Mouse (Mus musculus): ENCODE measurements at regions not wholly inside any gene's neighbourhood (a gene's known extent, or its start where the extent isn't known, plus 50 kb on each side); places are given as distances from the start of the nearest gene placed in this dataset.

DNA sequence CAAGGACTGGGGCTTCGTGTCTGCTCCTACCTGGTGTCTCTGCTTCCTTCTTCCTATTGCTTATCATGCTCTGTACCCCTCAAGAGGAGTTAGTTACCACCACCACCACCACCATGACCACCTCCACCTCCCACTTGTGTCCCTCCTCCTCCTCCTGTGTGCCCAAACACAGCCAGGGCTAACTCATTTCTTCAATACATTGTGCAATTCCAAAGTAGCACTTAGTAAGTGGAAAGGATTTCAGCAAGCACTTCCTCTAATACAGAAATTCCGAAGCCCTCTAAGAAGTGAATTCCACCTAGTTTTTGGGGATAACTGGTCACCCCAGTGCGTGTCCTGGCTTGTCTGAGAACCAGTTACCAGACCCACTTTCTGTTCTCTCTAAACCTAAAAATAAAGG lies 92.1 kb upstream of the Irs2 start:
- Histone ChIP-seq H3K9me3 (ENCODE audit: control insufficient read depth, low read depth, low read length) (no peaks in the 10 kb centered on the region), H3K9ac (replicated peaks; ENCODE audit: low read depth, low read length) (no peak overlapping the region), H3K27me3 (ENCODE audit: control insufficient read depth, insufficient read depth, low read length) (no peaks in the 10 kb centered on the region), H3K4me1 (ENCODE audit: control insufficient read depth, insufficient read depth, low read length) (0 out of 2 replicates have a peak, but pooled peaks cover 2% of the 10 kb centered on the region), H3K27ac (ENCODE audit: low read length) (no peak overlapping the region), H3K36me3 (ENCODE audit: control insufficient read depth, insufficient read depth, low read length) (no peaks in the 10 kb centered on the region), H3K4me3 (ENCODE audit: low read depth, low read length) (no peak overlapping the region), H3K4me2 (replicated peaks; ENCODE audit: low read depth, low read length) (no peak overlapping the region)
- 87% methylated on average over 3 of the region's 3 CpGs for WGBS
- ATAC-seq (ENCODE audit: insufficient number of reproducible peaks, insufficient read depth, low FRiP score, low read depth): no peak

DNA sequence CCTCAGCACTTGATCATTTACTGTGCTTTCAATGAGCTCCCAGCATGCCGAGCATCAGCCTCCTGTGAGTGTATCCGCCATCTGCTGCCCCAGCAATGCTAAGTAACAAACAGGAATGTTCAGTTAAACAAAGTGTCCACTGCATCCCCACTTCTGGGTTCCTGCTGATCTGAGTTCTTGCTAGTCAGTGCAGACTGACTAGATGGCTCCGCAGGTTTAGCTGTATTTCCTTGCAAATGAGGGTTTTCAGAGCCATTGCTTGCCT lies 91.3 kb upstream of the Irs2 start:
- Histone ChIP-seq H3K4me2 (replicated peaks; ENCODE audit: low read depth, low read length) (no peak overlapping the region), H3K9me3 (ENCODE audit: control insufficient read depth, low read depth, low read length) (no peaks in the 10 kb centered on the region), H3K27me3 (ENCODE audit: control insufficient read depth, insufficient read depth, low read length) (no peaks in the 10 kb centered on the region), H3K27ac (ENCODE audit: low read length) (no peak overlapping the region), H3K36me3 (ENCODE audit: control insufficient read depth, insufficient read depth, low read length) (no peaks in the 10 kb centered on the region), H3K4me1 (ENCODE audit: control insufficient read depth, insufficient read depth, low read length) (0 out of 2 replicates have a peak, but pooled peaks cover 2% of the 10 kb centered on the region), H3K4me3 (ENCODE audit: low read depth, low read length) (no peak overlapping the region), H3K9ac (replicated peaks; ENCODE audit: low read depth, low read length) (no peak overlapping the region)
- ATAC-seq (ENCODE audit: insufficient number of reproducible peaks, insufficient read depth, low FRiP score, low read depth): no peak
- 69% methylated on average over 3 of the region's 3 CpGs for WGBS

DNA sequence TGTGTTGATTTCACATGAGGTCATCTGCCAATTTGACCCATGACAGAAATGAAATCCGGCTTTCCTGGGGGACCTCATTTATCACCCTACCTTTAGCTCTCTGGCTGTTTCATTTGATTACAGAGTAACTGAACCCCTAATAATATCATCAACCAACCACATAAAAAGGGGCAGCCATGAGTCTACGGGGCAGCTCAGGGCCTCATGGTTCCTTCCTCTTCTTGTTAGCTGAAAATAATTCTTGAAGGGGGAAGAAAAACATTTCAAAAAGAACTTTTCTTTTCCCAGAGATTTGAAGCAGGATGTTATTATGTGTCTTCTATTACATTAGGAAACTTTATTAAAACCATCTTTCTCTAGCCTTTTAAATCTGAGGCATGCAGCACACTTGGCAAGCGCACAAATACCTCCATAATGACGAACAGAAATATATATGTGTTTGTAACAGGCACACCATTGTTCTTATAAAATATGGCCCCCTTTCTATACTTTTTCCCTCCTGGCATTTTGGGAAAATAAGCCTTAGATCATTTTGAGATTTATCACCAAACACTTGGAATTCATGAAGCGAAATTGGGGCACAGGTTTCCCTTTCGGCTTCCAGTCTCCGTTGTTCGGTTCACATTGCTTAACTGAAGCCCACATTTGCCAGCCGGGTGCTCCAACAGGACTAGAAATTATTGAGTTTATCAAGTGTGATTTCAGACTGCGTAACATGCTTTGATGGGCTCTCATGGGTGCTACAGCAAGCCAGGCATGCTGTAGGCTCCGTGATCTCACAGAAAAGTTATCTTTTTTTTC lies 90.7 kb upstream of the Irs2 start:
- Histone ChIP-seq H3K9me3 (ENCODE audit: control insufficient read depth, low read depth, low read length) (no peaks in the 10 kb centered on the region), H3K4me1 (ENCODE audit: control insufficient read depth, insufficient read depth, low read length) (0 out of 2 replicates have a peak, but pooled peaks cover 2% of the 10 kb centered on the region), H3K27me3 (ENCODE audit: control insufficient read depth, insufficient read depth, low read length) (no peaks in the 10 kb centered on the region), H3K27ac (ENCODE audit: low read length) (no peak overlapping the region), H3K36me3 (ENCODE audit: control insufficient read depth, insufficient read depth, low read length) (no peaks in the 10 kb centered on the region), H3K4me2 (replicated peaks; ENCODE audit: low read depth, low read length) (no peak overlapping the region), H3K9ac (replicated peaks; ENCODE audit: low read depth, low read length) (no peak overlapping the region), H3K4me3 (ENCODE audit: low read depth, low read length) (no peak overlapping the region)
- 80% methylated on average over 11 of the region's 11 CpGs for WGBS
- ATAC-seq (ENCODE audit: insufficient number of reproducible peaks, insufficient read depth, low FRiP score, low read depth): no peak

DNA sequence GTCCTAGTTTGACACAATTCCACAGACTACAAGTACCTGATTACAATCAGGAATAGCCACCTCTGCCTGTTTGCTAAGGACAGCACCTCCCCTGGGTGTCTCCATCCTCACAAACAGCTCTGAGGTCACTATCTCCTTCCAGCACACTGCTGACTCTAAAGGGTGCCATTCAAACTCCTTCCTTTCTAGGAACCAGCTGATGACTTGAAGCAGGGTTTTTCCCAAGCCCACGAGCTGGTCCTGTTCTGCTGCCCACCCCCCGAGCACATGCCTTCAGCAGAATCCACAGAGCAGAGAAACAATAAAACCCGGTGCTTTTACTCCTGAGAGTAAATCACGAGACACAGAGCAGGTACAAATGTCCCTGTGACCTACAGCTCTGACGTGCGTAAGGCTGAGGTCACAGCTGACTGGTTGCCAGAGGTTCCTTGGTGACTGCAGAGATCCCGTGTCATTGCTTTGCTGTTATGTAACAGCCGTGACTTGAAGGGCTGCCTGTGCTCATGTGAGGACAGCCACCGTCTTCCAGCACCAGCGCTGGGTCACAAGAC lies 90.0 kb upstream of the Irs2 start:
- Histone ChIP-seq H3K36me3 (ENCODE audit: control insufficient read depth, insufficient read depth, low read length) (no peaks in the 10 kb centered on the region), H3K9ac (replicated peaks; ENCODE audit: low read depth, low read length) (no peak overlapping the region), H3K4me1 (ENCODE audit: control insufficient read depth, insufficient read depth, low read length) (0 out of 2 replicates have a peak, but pooled peaks cover 5% of the 10 kb centered on the region), H3K27ac (ENCODE audit: low read length) (no peak overlapping the region), H3K4me3 (ENCODE audit: low read depth, low read length) (no peak overlapping the region), H3K27me3 (ENCODE audit: control insufficient read depth, insufficient read depth, low read length) (no peaks in the 10 kb centered on the region), H3K9me3 (ENCODE audit: control insufficient read depth, low read depth, low read length) (no peaks in the 10 kb centered on the region), H3K4me2 (replicated peaks; ENCODE audit: low read depth, low read length) (no peak overlapping the region)
- WGBS: 53% methylated on average over 10 of the region's 10 CpGs
- no peak for ATAC-seq (ENCODE audit: insufficient number of reproducible peaks, insufficient read depth, low FRiP score, low read depth)

DNA sequence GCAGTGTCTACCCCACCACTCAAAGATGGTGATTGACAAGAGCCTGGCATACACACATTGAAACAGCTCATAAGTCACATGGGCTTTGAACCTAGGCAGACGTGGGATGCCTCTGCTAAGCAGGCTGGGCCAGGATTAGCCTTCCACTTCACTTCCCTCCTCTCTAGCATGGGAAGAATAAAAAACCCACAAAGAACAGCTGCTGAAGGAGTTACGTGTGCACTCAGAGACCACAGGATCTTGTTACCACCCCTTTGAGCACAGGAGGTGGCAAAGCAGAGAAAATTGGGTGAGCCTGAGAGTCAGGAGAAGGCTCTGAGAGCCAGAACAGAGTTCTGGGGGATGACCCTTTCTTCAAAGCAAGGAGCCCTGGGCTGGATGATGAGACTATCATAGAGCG lies 89.6 kb upstream of the Irs2 start:
- no peaks in the 10 kb centered on the region for H3K27me3 ChIP-seq (ENCODE audit: control insufficient read depth, insufficient read depth, low read length)
- no peak overlapping the region for H3K9ac ChIP-seq (replicated peaks; ENCODE audit: low read depth, low read length)
- no peaks in the 10 kb centered on the region for H3K9me3 ChIP-seq (ENCODE audit: control insufficient read depth, low read depth, low read length)
- WGBS: 77% methylated on average over 3 of the region's 3 CpGs
- no peak overlapping the region for H3K27ac ChIP-seq (ENCODE audit: low read length)
- no peaks in the 10 kb centered on the region for H3K36me3 ChIP-seq (ENCODE audit: control insufficient read depth, insufficient read depth, low read length)
- ATAC-seq (ENCODE audit: insufficient number of reproducible peaks, insufficient read depth, low FRiP score, low read depth): no peak
- H3K4me2 ChIP-seq (replicated peaks; ENCODE audit: low read depth, low read length): no peak overlapping the region
- 0 out of 2 replicates have a peak, but pooled peaks cover 5% of the 10 kb centered on the region for H3K4me1 ChIP-seq (ENCODE audit: control insufficient read depth, insufficient read depth, low read length)
- H3K4me3 ChIP-seq (ENCODE audit: low read depth, low read length): no peak overlapping the region

DNA sequence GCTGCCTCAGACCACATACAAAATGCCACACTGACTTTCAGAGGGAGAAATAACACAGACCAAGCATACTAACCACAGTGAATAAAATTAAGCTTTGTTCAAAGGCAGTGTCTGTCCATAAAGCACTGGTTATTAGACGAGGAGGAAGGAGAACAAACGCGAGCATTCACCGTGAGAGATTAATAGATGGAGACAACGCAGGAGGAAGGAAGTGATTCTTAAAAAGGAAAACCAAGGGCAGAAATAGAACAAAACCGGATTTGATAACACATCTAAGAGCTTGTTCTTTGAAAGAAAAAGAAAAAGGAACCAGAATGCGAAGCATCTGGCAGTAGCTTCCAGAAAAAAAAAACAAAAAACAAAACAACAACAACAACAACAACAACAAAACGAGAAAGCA lies 86.3 kb upstream of the Irs2 start:
- H3K4me3 ChIP-seq (ENCODE audit: low read depth, low read length): no peak overlapping the region

DNA sequence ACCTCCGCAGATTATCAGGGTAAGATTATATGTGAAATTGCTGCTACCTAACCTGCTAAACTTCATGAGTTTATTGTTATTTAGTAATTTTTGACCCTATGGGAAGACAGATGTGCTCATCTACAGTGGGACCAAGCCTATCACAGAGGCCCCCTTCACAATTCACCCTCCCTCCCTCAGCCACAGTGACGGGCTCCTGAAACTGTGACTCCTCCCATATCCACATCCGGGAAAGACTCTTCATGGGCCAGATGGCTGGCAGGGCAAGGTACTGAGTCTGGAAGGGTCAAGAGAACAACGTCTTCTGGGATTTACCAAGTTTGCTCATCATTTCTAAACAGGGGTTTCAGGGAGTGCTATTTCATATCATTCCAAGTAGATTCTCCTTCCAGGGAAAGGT lies 84.1 kb upstream of the Irs2 start:
- WGBS: 52% methylated on average over 4 of the region's 4 CpGs
- Histone ChIP-seq H3K4me3 (ENCODE audit: low read depth, low read length) (no peak overlapping the region), H3K36me3 (ENCODE audit: control insufficient read depth, insufficient read depth, low read length) (no peaks in the 10 kb centered on the region), H3K4me1 (ENCODE audit: control insufficient read depth, insufficient read depth, low read length) (0 out of 2 replicates have a peak, but pooled peaks cover 3% of the 10 kb centered on the region), H3K9ac (replicated peaks; ENCODE audit: low read depth, low read length) (no peak overlapping the region), H3K4me2 (replicated peaks; ENCODE audit: low read depth, low read length) (no peak overlapping the region), H3K27me3 (ENCODE audit: control insufficient read depth, insufficient read depth, low read length) (no peaks in the 10 kb centered on the region), H3K9me3 (ENCODE audit: control insufficient read depth, low read depth, low read length) (no peaks in the 10 kb centered on the region), H3K27ac (ENCODE audit: low read length) (no peak overlapping the region)
- no peak for ATAC-seq (ENCODE audit: insufficient number of reproducible peaks, insufficient read depth, low FRiP score, low read depth)

More for the DNA sequence above, 86.3 kb upstream of the Irs2 start:
- Histone ChIP-seq H3K9me3 (ENCODE audit: control insufficient read depth, low read depth, low read length) (no peaks in the 10 kb centered on the region), H3K4me2 (replicated peaks; ENCODE audit: low read depth, low read length) (no peak overlapping the region), H3K27ac (ENCODE audit: low read length) (no peak overlapping the region), H3K27me3 (ENCODE audit: control insufficient read depth, insufficient read depth, low read length) (no peaks in the 10 kb centered on the region), H3K36me3 (ENCODE audit: control insufficient read depth, insufficient read depth, low read length) (no peaks in the 10 kb centered on the region), H3K9ac (replicated peaks; ENCODE audit: low read depth, low read length) (no peak overlapping the region), H3K4me1 (ENCODE audit: control insufficient read depth, insufficient read depth, low read length) (0 out of 2 replicates have a peak, but pooled peaks cover 5% of the 10 kb centered on the region)
- WGBS: 44% methylated on average over 8 of the region's 8 CpGs
- ATAC-seq (ENCODE audit: insufficient number of reproducible peaks, insufficient read depth, low FRiP score, low read depth): no peak

DNA sequence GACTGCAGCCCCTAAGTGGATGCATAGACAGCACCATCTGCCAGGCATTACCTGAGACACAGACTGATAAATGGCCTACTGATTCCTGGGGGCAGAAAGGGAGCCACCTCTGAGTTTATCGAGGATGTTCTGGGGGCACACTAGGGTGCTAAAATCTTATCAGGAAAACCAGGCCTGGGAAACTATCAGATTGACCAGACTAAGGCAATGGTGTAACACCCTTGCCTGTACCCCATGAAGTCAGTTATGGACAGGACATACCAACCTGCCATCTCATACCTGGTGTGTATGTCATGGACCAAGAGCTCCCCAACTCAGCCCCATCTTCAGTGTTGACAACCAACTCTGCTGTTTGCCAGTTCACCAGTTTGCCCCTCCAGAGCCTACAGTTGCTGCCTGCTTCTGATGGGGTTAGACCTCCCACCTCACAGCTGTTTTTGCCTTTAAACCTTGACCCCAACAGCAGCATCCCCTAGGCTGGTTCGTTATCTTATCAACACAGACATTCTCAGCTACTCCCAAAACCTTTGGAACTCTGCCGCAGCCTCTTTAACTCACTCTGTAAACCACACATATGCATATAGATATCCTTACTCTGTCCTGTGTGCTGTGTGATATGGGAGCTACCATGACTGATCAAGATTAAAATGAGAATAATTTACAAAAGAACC lies 83.6 kb upstream of the Irs2 start:
- 0 out of 2 replicates have a peak, but pooled peaks cover 3% of the 10 kb centered on the region for H3K4me1 ChIP-seq (ENCODE audit: control insufficient read depth, insufficient read depth, low read length)
- H3K4me2 ChIP-seq (replicated peaks; ENCODE audit: low read depth, low read length): no peak overlapping the region
- H3K27ac ChIP-seq (ENCODE audit: low read length): no peak overlapping the region
- H3K36me3 ChIP-seq (ENCODE audit: control insufficient read depth, insufficient read depth, low read length): no peaks in the 10 kb centered on the region
- H3K27me3 ChIP-seq (ENCODE audit: control insufficient read depth, insufficient read depth, low read length): no peaks in the 10 kb centered on the region
- no peak overlapping the region for H3K9ac ChIP-seq (replicated peaks; ENCODE audit: low read depth, low read length)
- ATAC-seq (ENCODE audit: insufficient number of reproducible peaks, insufficient read depth, low FRiP score, low read depth): no peak
- H3K9me3 ChIP-seq (ENCODE audit: control insufficient read depth, low read depth, low read length): no peaks in the 10 kb centered on the region
- 67% methylated on average over 3 of the region's 3 CpGs for WGBS
- H3K4me3 ChIP-seq (ENCODE audit: low read depth, low read length): no peak overlapping the region
